Mouse (Mus musculus) lung, postnatal 14 days (tissue): ENCODE measurements around the gene Gm42791.

Source experiments
- DNase-seq: peaks from one replicate; pipeline ENCODE4 v3.0.0; 2021

Gene Gm42791

DNA sequence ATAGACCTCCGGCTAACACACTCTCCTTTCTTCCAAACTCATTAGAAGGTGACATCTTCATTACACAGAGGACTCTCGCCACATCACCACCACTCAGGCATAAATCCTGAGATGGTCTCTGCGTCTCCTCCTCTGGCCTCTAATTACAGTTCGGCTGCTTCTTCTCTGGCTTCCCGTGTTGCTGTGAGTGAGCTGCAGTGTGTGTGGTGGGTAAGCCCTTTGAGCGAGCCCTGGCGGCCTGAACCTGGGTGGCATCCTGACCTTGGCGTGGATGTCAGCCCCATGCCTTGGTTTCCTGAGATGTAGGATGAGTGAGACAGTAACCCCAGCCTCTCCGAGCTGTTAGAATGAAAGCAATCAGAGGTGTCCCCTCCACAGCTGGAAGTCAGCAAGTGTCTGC lies 46.4 kb downstream of the Gm42791 start:
- DNase-seq = no peak

DNA sequence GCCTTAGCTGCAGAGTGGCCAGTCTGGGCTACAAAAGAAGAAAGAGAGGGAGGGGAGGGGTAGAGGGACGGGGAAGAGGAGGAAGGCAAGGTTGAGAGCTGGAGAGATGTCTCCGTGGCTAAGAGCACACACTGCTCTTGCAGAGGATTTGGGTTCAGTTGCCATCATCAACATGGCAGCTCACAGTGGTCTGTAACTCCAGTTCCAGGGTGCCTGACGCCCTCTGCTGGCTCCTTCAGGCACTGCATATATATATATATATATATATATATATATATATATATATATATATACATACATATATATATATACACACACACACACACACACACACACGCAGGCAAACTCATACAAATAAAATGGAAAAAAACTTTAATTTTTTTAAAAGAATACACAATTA lies 47.5 kb downstream of the Gm42791 start:
- DNase-seq = no peak

DNA sequence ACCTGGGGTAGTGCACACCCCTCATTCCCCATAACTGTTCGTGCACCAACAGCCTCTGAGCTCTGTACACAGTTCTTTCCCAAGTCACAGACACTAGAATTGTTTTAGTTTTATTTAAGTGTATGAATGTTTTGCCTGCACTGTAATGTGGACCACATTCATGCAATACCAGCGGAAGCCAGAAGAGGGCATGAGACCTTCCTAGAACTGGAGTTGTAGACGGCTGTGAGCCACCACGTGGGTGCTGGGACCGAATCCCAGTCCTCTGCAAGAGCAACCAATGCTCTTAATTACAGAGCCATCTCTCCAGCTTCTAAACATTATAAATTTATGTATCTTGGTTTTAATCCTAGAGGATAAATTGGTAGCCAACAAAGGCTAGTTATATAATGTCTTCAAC lies 48.2 kb downstream of the Gm42791 start:
- DNase-seq = peak; percentile 57

DNA sequence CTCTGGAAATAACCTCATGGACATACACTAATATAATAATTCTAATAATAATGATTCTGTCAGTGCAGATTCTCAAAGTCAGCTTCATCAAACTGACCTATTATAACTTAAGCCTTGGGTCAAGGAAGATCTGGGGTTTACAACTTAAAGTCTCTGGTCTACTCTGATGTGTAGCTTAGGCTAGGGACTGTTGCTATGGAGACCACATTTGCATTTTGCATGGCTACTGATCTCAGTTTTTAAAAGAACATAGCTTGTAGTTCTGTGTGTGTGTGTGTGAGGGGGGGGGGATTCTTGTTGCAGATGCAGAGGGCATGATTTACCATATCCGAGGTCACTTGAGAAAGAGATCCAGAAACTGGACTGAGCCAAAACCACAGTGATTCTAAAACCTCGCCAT lies 49.2 kb downstream of the Gm42791 start:
- DNase-seq = no peak

DNA sequence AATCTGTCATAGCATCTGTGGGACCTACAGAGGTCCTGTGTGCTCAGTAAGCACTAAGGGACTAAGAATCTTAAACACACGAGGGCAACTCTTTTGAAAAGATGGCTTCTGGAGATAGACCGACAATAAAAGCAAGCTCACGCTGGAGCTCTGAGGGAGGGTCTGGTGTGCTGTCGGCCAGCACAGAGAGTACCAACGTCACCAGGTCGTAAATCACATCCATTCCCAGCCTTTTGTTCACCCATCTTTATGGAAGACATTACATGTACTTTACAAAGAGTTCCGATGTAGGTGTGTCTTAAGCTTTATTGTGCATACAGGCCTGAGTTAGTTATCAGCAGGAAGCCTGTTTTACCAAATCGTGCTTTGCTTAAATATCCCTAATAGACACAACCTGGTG lies 50.9 kb downstream of the Gm42791 start:
- DNase-seq = no peak

DNA sequence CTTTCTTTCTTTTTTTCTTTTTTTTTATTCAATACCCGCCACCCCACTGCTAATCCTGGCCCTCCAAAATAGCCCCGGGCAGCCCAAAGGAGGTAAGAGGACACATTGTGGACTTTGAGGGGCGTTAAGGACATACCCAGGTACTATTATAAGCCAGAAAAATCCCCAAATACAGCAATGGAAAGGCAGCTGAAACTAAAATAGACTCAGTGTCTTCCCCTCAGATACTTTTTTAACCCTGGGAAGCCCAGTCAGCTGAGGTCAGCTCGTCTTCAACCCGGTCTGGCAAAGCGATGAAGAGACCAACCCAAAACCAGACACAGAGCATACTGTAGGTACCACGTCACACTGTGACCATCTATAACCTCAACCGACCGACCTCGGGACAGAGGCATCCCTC lies 51.5 kb downstream of the Gm42791 start:
- no peak for DNase-seq

DNA sequence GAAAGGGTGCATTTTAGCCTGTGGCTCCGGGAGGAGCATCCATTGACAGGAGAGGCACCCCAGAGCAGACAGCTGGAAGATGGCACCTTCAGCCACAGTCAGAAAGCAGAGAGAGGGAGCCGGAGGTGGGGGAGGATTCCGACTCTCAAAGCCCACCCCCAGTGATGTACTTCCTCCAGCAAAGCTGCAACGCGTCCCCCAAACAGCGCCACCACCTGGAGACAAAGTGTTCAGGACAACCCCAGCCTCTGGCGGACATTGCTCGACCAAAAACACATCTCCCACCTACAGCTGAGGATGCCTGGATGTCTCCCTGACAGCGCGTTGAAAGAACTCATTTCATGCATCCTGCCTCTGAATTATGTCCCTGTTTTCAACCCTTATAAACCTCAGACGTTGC lies 52.0 kb downstream of the Gm42791 start:
- no peak for DNase-seq

DNA sequence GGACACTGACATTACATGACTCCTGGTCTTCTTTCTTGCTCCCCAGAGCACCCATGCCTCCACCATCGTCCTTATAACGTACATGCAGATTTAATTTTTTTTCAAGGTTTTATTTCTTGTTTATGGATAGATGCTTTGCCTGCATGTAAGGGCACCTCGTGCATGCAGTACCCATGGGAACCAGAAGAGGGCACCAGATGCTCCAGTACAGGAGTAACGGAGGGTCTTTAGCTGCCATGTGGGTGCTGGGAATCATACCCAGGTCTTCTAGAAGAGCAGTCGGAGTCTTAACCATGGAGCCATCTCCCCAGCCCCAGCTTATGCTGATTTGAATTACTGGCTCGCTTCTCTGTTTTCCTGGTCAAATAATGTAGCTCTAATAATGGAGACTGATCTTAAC lies 52.6 kb downstream of the Gm42791 start:
- DNase-seq = peak; percentile 18

DNA sequence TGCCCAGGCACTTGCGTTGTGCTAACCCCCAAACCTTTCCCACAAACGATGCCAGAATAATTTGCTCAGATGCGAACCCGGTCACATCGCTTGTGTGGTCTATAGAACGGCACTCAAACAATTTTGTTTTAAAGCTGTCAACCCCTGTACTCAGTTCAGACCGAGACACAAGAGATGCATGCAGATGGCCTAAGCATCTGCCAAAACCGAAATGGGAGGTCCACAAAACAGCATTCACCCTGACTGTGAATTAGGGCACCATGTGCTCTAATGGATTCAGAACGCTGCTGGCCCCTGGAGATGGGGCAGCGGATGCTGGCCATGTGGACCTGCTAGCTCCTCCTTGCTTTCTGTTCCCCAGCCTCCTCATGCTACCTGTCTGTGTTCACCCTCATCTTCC lies 53.1 kb downstream of the Gm42791 start:
- DNase-seq = no peak

DNA sequence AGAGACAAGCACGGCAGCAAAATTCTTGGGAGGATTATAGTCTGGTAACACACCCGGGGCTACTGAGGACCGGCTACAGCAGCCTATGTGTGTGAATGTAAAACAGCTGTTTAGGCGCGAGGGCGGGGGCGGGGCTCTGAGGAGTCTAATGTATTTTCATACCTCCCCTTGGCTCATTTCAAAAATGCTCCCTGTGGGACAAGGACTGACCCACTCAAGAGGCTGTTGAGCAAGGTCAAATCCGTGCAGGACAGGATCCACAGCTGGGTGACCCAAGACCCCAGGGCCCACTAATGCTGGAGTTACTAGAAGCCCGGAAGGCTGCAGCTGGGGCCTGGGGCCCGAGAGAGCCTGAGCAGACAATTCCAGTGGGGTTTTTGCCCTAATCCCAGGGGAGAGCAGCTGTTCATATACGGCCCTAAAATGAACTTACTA lies 55.0 kb downstream of the Gm42791 start:
- no peak for DNase-seq

DNA sequence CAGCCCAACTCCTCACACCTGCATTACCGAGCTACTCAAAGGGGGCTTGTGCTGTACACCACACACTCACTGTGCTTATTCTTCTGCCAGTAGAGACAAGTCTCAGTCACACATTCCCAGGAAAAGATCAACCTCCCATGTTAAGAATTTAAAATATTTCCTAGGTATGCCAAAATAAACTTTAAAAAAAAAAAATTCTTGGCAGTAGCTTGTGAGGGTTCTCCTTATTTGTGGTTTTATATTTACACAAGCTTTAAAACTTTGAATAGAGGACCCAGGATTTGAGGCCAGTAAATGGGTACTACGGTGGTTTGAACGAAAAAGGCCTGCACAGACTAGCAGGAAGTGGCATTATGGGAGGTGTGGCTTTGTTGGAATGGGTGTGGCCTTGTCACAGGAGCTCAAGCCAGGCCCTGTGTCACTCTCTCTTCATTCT lies 58.4 kb downstream of the Gm42791 start:
- DNase-seq = no peak

DNA sequence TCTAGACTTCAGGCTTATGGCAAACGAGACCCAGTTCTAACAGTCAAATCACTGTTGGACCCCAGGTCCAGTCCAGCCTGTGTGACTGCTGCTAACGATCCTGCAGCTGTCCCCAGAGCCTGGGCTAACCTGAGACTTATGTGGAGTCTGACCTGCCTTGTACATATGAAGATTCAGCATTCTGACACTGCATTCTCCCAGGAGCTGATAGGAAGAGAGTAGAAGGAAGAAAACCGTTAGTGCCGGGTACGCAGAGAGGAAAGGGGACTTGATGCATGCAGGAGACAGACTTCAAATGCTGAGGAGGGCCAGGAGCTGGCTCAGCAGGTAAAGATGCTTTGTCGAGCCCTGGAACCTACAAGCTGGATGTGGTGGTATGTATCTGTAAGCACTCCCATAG lies 59.1 kb downstream of the Gm42791 start:
- no peak for DNase-seq

DNA sequence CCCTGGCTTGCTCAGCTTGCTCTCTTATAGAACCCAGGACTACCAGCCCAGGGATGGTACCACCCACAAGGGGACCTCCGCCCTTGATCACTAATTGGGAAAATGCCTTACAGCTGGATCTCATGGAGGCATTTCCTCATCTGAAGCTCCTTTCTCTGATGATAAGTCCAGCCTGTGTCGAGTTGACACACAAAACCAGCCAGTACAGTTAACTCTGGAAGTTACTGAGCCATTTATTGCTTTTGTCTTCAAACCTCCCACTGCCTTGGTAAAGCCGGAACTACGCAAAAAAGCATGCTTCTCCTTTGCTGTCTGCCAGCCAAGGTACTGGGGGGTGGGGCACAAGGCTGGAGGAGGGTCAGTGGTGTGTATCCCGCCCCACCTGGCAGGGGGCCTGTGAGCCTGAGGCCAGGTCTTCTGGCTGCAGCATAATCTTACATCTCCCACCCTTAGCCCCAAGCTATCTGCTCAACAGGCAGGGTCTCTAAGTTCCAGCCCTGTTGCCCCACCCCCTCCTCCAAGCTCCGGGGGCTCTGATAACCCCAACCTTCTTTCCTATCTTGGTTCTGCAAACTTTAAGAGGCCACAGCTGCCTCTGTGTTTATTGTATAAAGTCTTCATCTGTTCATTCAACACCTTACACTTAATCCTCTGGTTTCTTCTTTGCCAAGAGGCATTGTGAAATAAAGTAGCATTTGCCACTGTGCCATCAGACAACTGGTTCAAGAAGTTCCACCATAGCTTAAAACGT lies 59.7 kb downstream of the Gm42791 start:
- no peak for DNase-seq

DNA sequence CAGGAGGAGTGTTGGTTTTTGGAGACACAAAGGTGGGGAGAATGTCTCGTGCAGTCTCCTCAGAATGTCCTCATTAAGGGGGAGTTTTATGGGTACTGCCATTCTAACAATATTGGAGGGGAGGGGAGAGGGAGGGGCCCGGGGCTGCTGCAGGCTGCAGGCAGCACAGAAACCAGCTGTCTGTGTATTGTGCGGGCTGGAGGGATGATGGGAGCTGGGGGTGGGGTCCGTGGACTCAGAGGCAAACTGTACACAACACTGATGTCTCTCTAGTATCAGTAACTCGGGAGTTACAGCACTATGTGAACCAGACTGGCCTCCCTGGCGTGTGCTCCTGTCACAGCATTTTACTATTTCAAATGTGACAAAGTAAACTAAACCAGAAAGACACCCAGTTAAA lies 60.5 kb downstream of the Gm42791 start:
- DNase-seq = no peak

DNA sequence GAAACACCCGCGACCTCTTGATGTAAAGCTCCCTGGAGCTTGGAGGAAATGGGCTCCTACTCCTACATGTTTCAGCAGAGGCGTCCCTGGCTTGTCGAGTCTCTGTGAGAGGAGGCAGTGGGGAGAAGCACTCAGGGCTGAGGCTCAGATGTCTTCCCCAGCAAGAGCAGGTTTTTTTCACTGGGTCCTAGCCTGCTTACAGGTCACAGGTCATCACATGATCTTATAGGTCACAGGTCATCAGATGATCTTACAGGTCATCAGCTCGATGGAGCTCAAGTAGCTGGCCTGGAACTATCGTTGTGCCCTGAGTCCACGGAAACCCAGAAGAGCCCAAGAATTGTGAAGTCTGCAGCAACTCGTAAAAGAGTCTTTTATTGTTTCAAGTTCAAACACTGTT lies 61.2 kb downstream of the Gm42791 start:
- DNase-seq = no peak

DNA sequence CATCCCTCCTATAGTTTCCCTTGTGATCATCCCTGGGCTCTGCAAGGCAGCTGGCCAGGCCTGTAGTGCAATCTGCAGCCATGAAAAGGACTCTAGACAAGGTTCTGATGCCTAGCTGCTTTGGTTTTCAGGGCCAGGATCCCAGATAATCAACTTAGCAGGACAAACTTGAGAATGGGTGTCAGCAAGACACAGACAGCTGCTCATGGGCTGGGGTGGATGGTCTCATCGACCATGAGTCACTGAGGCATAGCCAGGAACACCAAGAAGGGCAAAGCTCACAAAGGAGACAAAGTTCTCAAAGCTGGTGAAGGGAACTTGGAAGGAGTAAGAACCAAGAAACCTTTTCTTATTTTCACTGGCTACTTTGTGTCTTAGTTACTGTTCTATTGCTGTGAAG lies 63.6 kb downstream of the Gm42791 start:
- DNase-seq = no peak

DNA sequence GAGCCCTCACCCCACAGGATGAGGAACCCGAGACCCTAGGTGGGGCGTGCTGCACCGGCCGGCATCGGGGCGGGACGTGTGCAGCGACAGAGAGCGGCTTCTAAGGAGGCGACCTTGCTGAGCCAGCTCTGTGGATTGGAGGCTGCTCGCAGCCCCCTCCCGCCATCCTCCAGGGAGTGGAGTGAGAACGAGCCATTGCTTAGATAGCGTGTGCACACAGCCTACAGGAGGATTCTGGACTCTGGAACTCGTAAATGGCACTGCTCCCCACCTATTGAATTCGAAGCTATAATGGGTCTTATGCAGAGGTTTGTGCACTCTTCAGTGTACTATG lies 65.9 kb downstream of the Gm42791 start, which contains the start of gene Katnal1:
Gene Katnal1 (minus strand): TSS at position 205 of the 334 bp plus-strand sequence.
- no peak for DNase-seq

DNA sequence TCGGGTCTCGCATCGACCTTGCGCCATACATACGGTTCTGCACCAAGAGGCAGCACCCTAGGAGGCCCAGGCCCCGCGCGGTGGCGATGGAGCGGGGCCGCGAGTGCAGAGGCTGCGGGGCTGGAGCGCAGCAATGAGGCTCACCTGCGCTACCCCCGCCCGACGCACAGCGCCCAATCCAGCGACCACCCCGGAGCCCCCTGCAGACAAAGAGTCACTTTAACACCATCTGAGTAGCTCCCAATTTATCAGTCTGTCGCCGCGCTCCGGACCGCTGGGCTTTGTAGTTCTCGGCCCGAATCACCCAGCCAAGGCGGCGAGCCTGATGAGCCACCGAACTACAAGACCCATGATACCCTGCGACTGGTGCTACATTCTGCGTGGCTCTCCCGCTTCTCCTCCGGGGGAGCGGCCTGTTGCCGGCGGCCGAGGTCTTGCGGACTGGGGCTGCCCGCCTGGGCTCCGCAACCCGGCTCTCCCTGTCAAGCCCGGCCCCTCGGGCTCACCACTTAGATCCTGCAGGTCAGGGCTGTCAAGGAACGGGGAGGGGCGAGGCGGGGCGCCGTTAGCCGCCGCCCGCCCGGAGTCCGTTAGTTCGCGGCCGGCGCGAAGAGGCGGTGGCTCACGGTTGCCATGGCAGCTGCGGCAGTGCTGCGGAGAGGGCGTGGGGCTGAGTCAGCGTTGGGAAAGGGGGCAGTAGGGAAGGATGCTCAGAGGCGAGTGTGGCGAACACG lies 66.4 kb downstream of the Gm42791 start:
- peak; percentile 91 for DNase-seq

DNA sequence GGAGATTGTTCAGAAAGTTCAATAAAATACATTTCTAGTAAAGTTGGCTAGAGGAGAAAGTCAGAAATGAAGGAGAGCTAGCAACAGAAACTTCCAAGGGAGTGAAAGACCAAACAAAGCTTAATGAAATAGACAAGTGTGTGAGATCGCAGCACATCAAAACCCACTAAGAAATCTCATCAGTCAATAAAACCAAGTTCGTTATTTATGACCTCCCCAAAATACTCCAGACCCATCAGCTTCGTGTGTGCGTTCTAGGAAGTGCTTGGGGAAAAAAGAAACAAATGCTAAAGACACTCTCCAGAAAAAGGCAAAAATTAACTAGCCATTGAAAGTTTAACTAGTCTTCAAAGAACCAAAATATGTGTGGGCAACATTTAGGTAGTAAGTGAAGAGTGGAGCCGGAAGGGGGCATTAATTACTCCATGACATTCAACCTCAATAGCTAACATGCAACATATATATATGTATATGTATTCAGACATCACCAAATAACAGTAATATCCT lies 67.2 kb downstream of the Gm42791 start:
- DNase-seq = no peak

DNA sequence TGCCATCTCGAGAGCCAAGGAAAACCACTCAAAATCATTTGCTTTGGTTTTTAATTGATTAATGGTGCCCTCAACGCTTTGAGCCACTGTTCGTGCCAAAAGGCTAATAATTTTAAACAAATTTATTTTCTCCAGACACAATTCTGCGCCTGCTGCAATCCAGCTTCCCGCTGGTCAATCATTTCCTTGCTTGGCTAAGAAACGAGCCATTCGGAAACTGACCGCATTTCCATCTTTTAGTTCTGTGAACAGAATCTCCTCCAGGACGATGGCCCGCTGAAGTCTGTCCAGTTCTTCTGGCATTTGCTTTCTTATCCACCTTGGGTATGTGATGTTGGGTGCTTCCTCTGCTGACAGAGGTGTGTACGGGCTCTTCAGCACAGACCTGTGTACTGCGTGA lies 70.4 kb downstream of the Gm42791 start:
- no peak for DNase-seq

DNA sequence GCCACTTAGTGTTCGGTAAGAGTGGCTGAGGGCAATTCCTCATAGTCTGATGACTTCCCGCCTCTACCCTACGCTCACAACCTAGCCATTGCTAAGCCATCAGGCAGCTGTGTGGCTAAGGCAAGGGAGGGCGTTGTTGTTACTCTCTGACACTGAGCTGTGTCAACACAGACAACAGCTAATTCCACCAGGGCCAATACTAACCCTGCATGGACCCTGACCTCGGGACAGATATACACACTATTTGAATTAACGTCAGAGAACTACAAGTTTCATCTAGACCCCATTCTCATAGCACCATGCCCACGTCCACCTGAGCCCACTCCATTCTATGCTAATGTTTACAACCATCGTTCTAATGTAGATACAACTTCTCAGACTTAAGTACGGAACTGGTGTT lies 70.9 kb downstream of the Gm42791 start:
- no peak for DNase-seq

DNA sequence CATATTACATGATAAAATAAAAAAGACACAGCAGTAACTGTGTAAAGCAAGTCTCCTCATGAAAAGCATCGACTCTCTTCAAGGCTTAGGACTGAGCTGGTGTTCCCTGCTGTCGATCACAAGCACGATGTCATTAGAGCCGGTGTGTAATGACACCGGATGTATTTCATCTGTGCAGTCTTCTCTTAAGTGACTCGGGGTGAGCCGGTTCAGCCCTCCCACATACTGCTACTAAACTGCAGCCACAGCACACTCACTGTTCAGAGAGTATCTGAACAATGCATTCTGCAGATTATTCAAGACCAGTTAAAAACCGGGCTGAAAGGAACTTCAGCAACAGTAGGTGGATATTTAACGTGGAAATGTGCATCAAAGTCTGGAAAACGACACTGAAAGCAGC lies 71.5 kb downstream of the Gm42791 start:
- DNase-seq = no peak

DNA sequence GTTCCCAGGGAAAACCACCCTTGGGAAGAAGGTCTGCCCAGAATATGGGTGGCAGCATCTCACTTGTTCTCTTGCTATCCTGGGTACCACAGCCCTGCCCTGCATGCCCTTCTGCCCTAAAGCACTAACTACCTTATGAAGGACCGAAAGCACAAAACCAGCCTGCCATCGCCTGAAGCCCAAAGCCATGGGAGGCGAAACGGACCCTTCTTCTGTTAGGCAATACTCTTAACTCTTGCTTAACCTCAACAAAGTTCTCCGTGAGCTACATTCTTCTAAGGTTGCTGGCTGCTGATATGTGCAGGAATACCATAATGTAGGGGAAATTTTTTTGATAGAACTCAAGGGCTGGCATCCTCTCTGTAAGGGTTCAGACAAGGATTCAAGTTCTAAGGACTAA lies 72.2 kb downstream of the Gm42791 start:
- DNase-seq = no peak

DNA sequence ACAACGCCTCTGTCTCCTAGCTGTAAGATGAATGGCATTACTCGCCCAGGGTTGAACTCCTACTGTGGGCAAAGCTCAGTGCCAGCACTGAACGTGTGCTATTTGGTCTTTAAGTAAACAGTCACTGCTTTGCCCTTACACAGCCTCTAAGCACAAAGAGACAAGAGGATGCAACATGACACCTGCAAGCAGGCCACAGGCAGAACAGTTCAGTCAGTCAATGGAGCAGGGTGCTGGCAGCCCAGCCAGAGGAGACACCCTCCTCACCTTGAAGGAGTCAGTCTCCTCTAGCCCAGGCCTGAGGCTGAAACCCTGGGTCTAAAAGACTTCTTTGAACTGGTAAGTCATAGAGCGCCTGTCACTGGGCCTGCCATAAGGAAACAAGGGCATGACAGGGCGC lies 76.9 kb downstream of the Gm42791 start:
- no peak for DNase-seq

DNA sequence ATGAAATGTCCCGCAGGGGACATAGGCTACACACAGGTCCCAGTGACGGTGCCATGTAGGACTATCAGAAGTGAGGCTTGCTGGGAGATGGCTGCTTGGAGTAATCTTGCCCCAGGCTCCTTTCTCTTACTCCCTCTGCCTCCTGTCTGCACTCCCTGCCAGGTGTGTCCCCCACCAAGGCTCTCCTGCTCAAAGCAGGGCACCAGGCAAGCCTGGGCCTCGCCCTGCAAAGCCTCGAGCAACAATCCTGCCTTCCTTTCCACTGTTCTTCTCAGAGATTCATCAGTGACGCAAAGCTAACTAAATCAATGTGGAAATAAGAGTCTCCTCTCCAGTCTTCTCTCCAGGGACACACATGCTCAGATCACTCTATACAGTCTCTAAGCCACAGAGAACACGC lies 78.2 kb downstream of the Gm42791 start:
- no peak for DNase-seq
